Mouse (Mus musculus) embryonic fibroblast, embryonic 13.5 days (primary cell): ENCODE data around the gene Palm. TPM values are rescaled to one million over a fixed set of nuclear protein-coding genes. Genes with fewer than 3 reads are reported as not detected.

Experiments
- H3K27ac ChIP-seq: 2 replicates; pipeline ENCODE4 v1.5.1; 2012; ENCODE audit warnings: low read length, control low read depth, inconsistent platforms; ENCODE audit not compliant: insufficient read depth
- H3K4me1 ChIP-seq: 2 replicates; pipeline ENCODE4 v1.6.1; 2011; ENCODE audit warnings: low read length; ENCODE audit not compliant: control insufficient read depth, insufficient read depth
- H3K4me3 ChIP-seq: 2 replicates; pipeline ENCODE4 v1.5.1; 2011; ENCODE audit warnings: mild to moderate bottlenecking, control low read depth, low read length; ENCODE audit not compliant: insufficient read depth
- CTCF ChIP-seq: IDR thresholded peaks from 2 replicates; pipeline ENCODE4 v1.5.1; 2011; ENCODE audit warnings: mild to moderate bottlenecking, control low read depth, low read length, moderate library complexity, borderline replicate concordance; ENCODE audit not compliant: insufficient read depth
- POLR2A ChIP-seq: IDR thresholded peaks from 2 replicates; pipeline ENCODE4 v1.6.1; 2011; ENCODE audit warnings: low read depth, mild to moderate bottlenecking, control low read depth, low read length, moderate library complexity
- polyA plus RNA-seq: library from polyadenylated mRNA; stranded (reverse); fragments of >200 nt; gene quantifications from 2 replicates; pipeline ENCODE4 v1.2.4, GENCODE M21; 2011; ENCODE audit warnings: low read depth; ENCODE audit not compliant: missing spikeins, insufficient read length

The Palm gene
- polyA plus RNA-seq, 1 experiment = 54.0 TPM

- TF ChIP-seq POLR2A (peak; percentile 100), CTCF (no peak)
- Histone ChIP-seq H3K4me1 (peaks cover 13% of the 10 kb centered on the region; the same call in 1 of the 2 replicates), H3K27ac (peak within 1 kb of the TSS; percentile 96), H3K4me3 (peak within 1 kb of the TSS; percentile 97)
Observed at GRCm38 (mm10) chr10:79853860-79854795, 60.8 kb downstream of the Palm start, which contains the start of gene Ptbp1. Ptbp1 (plus strand) TSS chr10:79854427.

GRCm38 (mm10) chr10:79854801-79855541 lies 61.6 kb downstream of the Palm start:
- Histone ChIP-seq H3K27ac (peak overlapping the region; percentile 94), H3K4me1 (peaks cover 13% of the 10 kb centered on the region; the same call in 1 of the 2 replicates), H3K4me3 (peak overlapping the region; percentile 97)
- TF ChIP-seq CTCF = no peak
- TF ChIP-seq POLR2A = no peak; the same call in none of the 2 replicates

GRCm38 (mm10) chr10:79855558-79856184 lies 62.3 kb downstream of the Palm start:
- Histone ChIP-seq H3K4me3 (peak overlapping the region; percentile 97), H3K4me1 (peaks cover 13% of the 10 kb centered on the region; the same call in 1 of the 2 replicates), H3K27ac (peak overlapping the region; percentile 94)
- TF ChIP-seq CTCF (no peak), POLR2A (no peak; the same call in 1 of the 2 replicates)

- TF ChIP-seq CTCF (no peak), POLR2A (no peak)
- H3K4me1 ChIP-seq = peaks cover 13% of the 10 kb centered on the region; the same call in 1 of the 2 replicates
- H3K4me3 ChIP-seq = peak overlapping the region; percentile 97
- no peak overlapping the region for H3K27ac ChIP-seq
Observed at GRCm38 (mm10) chr10:79856280-79856679, 62.9 kb downstream of the Palm start.

- TF ChIP-seq POLR2A (no peak), CTCF (no peak)
- Histone ChIP-seq H3K4me1 (peaks cover 9% of the 10 kb centered on the region; the same call in 1 of the 2 replicates), H3K27ac (no peak overlapping the region), H3K4me3 (peak overlapping the region; percentile 97)
Observed at GRCm38 (mm10) chr10:79856704-79857451, 63.5 kb downstream of the Palm start.

- TF ChIP-seq CTCF = no peak
- TF ChIP-seq POLR2A = no peak
- H3K27ac ChIP-seq = no peak overlapping the region
- H3K4me3 ChIP-seq = peak overlapping the region; percentile 97
- peaks cover 5% of the 10 kb centered on the region; the same call in 1 of the 2 replicates for H3K4me1 ChIP-seq
Observed at GRCm38 (mm10) chr10:79857452-79857811, 64.1 kb downstream of the Palm start.

- no peak overlapping the region for H3K27ac ChIP-seq
- H3K4me3 ChIP-seq = peak overlapping the region; percentile 97
Observed at GRCm38 (mm10) chr10:79857894-79858293, 64.5 kb downstream of the Palm start.

GRCm38 (mm10) chr10:79858416-79859074 lies 65.2 kb downstream of the Palm start:
- no peaks in the 10 kb centered on the region for H3K4me1 ChIP-seq
- TF ChIP-seq CTCF = no peak
- TF ChIP-seq POLR2A = no peak
- H3K27ac ChIP-seq = no peak overlapping the region
- peak overlapping the region; percentile 97 for H3K4me3 ChIP-seq

More at GRCm38 (mm10) chr10:79857894-79858293, 64.5 kb downstream of the Palm start:
- TF ChIP-seq POLR2A (no peak), CTCF (no peak)
- no peaks in the 10 kb centered on the region for H3K4me1 ChIP-seq

GRCm38 (mm10) chr10:79859116-79859515 lies 65.7 kb downstream of the Palm start:
- no peaks in the 10 kb centered on the region for H3K4me1 ChIP-seq
- no peak for TF ChIP-seq POLR2A
- TF ChIP-seq CTCF = no peak
- no peak overlapping the region for H3K27ac ChIP-seq
- no peak overlapping the region for H3K4me3 ChIP-seq
